In genomic region chr9:47391669-47392068, GRCm38 (mm10) we compare ENCODE assay signal across 19 mouse cellular contexts.
"Had no signal": no experiment of that assay in that cellular context is flagged by ENCODE, and none has a peak within 500 bp of the region (broad histone marks: within the 10 kb centered on the region; RNA-seq: fewer than 3 reads in every experiment).

No protein-coding gene starts in this region.

- H3K36me3 ChIP-seq: liver, embryonic 12.5 days; lung, embryonic 15.5 days; midbrain, embryonic 10.5 days; midbrain, embryonic 12.5 days; neural tube, embryonic 13.5 days; neural tube, embryonic 15.5 days had no signal

- DNase-seq: lung, postnatal 4 days; midbrain, embryonic 14.5 days; retina, postnatal 1 day; right cerebral cortex, adult 18-20 months; right cerebral cortex, postnatal 25 days; right cerebral cortex, postnatal 4 days; spleen, adult 18-20 months; thymus, adult 18-20 months; thymus, postnatal 14 days; thymus, postnatal 36 days had no signal

- H3K4me1 ChIP-seq: liver, embryonic 12.5 days had no signal

- H3K4me3 ChIP-seq: liver, embryonic 12.5 days; lung, embryonic 15.5 days; midbrain, embryonic 10.5 days; midbrain, embryonic 12.5 days; myocyte; neural tube, embryonic 13.5 days; neural tube, embryonic 15.5 days had no signal

- H3K9ac ChIP-seq: liver, embryonic 12.5 days; liver, embryonic 14.5 days; lung, embryonic 15.5 days; midbrain, embryonic 12.5 days; neural tube, embryonic 13.5 days; neural tube, embryonic 15.5 days had no signal

- H3K4me2 ChIP-seq: liver, embryonic 12.5 days; lung, embryonic 15.5 days; midbrain, embryonic 12.5 days; neural tube, embryonic 13.5 days; neural tube, embryonic 15.5 days had no signal

- H3K27ac ChIP-seq: liver, embryonic 12.5 days; liver, embryonic 14.5 days; lung, embryonic 15.5 days; midbrain, embryonic 10.5 days; midbrain, embryonic 12.5 days; neural tube, embryonic 13.5 days; neural tube, embryonic 15.5 days had no signal

- ATAC-seq: liver, embryonic 12.5 days; midbrain, embryonic 16.5 days had no signal

- H3K9me3 ChIP-seq: liver, embryonic 12.5 days; lung, embryonic 15.5 days; midbrain, embryonic 10.5 days; midbrain, embryonic 12.5 days; neural tube, embryonic 13.5 days; neural tube, embryonic 15.5 days had no signal

- H3K27me3 ChIP-seq: midbrain, embryonic 12.5 days had no signal
